Mouse (Mus musculus) telencephalon, adult 2 months (tissue): ENCODE data around the gene Olfr1019.

Source experiments
- DNase-seq: peaks from one replicate; pipeline ENCODE4 v3.0.0-alpha.2; 2011; ENCODE audit warnings: low read depth, low spot score

The Olfr1019 gene

GRCm38 (mm10) chr2:85845383-85845782 is at the start of gene Olfr1019:
Olfr1019 (minus strand) TSS chr2:85845483.
- no peak for DNase-seq

DNA sequence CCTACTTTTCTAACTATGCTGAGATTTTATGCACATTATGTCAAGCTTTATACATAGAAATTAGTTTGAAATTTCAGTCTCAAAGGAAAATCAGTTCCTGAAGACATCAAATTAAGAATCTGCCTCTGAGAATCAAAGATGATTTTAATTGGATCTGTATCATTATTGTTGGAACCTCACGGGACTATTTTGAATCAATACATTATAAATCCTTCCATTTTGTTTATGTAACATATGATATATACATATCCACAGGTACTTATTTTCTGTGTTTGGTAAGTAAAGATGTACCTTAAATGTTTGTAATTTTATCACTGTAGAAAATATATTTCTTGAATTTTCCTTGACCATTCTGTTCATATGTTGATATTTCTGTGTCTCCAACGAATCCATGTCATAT is 40.1 kb upstream of the Olfr1019 start, which contains the start of gene Olfr1023:
TSS of gene Olfr1023 (plus strand) at position 301 of the 400 bp plus-strand sequence.
- DNase-seq = no peak

- DNase-seq = no peak
These were observed 23.0 kb upstream of the Olfr1019 start, which contains the start of gene Olfr1022 for GRCm38 (mm10) chr2:85868294-85868693. Olfr1022 (plus strand) TSS chr2:85868594.

DNA sequence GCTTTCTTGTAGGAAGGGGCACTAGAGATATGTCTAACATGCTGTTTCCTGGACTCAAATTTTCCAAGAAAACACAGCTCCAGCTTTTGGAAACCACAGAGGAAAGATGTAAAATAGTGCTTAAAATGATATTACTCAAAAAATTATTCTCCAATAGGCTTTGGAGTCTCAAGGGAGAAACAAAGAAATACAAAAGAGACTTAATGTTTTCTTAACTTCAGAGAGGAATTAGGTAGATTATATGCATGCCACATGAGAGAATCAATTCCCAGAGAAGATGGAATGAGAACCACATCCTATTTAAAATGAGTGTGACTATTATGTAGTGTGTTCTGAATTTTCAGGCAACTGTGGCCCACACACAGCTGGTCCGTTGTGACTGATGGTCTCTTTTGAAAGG is 1.4 kb upstream of the Olfr1019 start, which contains the start of gene Olfr1020:
TSS of gene Olfr1020 (plus strand) at position 301 of the 400 bp plus-strand sequence.
- DNase-seq = no peak

DNA sequence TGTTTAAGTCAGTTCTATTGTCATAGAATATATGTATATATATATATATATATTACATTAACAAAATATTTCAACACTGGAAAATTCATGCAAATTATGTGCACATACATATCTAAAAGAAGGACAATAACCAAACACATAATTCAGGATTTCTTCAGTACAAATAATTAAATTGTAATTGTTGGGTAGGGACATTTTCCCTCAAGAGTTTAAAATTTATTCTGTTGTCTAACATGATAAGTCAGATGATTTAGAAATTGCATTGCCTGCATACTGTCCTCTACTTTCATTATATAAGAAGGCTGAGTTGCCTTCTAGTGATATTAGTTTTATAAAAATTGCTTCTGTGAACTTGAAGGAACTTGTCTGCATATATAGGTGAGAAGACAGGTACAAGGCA is 27.1 kb downstream of the Olfr1019 start, which contains the start of gene Olfr1018:
TSS of gene Olfr1018 (plus strand) at position 301 of the 400 bp plus-strand sequence.
- DNase-seq = no peak

- no peak for DNase-seq
These were observed 40.8 kb downstream of the Olfr1019 start for GRCm38 (mm10) chr2:85804501-85804900.

DNA sequence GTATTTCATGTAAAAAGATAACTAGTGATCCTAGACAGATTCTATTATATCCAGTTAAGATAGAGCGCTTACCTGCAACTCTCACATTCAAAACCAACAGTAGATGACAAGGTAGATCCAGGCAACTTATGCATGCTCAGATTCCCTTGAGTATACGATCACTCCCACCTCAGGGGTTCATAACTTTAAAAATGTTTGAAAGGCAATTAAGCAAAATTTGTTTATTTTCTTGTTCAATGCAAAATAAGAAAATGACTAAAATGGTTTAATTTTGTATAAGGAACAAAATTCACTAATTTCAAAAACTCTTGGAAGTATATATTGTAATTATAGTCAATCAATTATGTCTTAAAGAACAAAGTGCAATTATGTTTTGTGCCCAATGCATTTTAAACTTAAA is 42.8 kb downstream of the Olfr1019 start, which contains the start of gene Olfr1016:
TSS of gene Olfr1016 (minus strand) at position 101 of the 400 bp plus-strand sequence.
- no peak for DNase-seq

- DNase-seq = no peak
These were observed 53.0 kb downstream of the Olfr1019 start for GRCm38 (mm10) chr2:85792331-85792730.
